Mouse (Mus musculus): ENCODE data around the gene Topors.
"Not testable (repeated sequence)": the region's sequence is repeated elsewhere in the genome, so short reads cannot be mapped to it uniquely, and the experiment has no call there.

Topors gene

DNA sequence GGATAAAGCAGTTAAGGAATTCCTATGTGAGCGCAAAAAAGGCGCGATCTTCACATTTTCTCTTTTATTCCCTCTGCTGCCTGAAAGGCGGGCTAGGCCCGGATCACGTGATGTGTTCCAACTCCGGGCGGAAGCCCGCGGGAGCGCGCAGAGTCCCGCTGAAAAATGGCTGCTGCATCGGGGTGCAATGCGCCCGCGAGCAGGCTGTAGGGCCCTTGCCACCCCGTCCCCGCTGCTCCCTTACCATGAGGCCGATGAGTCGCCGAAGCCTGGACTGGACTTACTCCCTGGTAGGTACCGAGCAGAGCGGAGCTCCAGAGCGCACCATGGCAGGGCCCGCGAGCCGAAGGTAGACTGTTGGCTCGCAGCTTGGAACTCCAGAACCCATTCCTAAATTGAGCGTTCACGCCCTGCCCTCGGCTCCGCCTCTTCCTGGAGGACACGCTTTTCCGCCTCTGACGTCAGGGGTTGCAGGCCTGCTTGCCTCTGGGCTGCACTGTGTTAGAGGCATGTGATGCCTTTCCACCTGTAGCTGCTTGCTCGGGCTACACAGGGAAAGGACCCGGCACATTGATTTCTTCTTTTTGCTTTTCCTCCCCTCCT, at the start of gene Topors, which contains the start of gene Smim27:
Gene Topors, minus strand, starts transcription at position 421 of the 603 bp plus-strand sequence.
Gene Smim27, plus strand, starts transcription at position 150 of the 603 bp plus-strand sequence.
- DNase-seq (ENCODE audit: low spot score), result peak; percentile 95

DNA sequence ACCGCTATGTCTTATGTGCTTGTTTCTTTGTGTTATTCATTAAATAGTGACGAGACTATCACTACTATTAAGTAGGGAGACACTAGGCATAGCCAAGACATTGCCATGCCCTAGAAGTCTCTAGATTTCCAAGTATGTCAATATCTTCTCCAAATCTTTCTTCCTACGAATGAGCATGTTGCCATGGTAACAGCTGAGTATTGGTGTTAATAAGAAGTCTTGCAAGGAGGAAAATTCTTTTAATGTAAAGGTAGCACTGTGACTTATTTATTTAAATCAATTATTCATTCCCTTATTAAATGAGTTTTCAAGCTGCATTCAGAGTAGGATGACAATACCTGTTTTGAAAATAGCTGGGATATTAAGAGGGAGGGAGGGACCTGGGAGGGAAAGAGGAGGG, 47.8 kb upstream of the Topors start:
- no peak for DNase-seq (ENCODE audit: low spot score)

DNA sequence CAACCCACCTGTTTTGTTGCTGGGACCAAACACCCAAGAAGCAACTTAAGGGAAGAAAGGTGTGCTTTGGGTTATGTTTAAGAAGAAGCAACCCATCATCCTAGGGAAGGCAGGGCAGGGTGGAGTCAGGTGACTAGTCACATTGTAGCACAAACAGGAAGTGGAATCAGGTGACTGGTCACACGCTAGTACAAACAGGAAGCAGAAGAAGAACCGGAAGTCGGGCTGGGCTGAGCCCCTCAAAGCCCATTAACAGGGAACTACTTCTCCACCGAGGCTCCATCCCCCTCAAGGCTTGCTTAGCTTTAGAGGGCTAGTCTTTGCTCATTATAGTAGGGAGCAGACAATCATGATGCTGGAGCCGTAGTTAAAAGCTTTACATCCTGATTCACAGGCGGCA, 43.4 kb upstream of the Topors start:
- DNase-seq (ENCODE audit: low spot score), result no peak

DNA sequence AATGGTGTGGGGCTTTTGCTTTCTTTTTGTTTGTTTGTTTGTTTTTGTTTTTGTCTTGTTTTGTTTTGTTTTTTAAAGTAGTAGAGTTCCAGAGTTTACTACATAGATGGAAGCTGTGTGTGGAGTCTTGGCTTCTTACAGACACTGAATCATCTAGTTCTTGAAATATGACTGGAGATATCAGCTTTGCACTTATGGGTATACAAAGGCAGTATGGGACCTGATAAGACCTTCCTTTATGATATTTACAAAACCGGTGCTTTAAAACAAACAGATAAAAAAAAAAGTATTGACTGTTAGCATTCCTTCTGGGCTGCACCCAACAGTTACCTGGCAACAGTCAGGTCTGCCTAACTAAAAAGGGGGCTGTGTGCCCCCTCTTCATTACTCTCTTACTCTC, 42.6 kb upstream of the Topors start:
- DNase-seq (ENCODE audit: low spot score), result no peak

DNA sequence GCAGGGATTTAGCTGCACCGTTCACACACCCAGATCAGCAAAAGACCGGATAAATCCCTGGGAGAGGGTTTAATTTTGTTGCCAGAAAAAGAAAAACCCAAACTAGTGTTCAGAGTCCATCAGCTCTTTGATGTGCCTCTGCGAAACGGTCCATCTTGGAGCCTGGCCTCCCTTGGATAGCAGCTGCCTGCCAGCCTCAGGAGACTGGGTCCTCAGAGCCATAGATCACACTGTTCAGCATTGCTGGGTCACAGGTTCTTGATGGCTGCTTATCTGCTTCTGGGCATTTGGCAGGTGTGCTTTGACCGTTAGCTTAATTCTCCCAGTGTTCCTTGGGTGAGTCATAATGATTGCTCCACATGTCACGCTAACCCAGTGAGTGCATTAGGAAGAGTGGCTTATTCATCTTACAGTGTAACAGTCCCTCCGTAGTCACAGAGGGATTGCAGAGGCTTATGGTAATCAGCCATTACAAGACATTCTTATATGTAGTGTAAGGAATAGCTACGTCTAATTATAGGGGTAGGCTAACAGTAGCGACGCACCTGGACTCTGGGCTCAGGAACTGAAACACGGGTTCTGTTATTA, 41.2 kb upstream of the Topors start:
- no peak for DNase-seq (ENCODE audit: low spot score)

DNA sequence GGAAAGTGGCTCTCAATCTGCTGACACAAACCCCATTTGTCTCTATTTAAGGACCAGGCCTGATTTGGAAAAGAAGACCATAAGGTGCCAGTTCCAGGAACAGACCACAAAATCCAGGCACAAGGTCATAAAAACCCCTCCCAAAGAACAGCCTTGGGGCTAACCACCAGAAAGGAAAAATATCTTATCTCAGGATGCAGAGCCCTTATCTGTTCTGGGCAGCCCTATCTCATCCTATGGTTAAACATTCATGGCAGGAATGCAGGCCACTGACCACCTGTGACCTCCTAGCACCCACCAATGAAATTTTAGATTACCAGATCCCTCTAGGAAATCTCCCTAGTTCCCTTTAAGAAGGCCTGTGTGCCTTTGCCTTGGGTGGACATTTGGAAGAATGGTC, 40.0 kb upstream of the Topors start:
- DNase-seq (ENCODE audit: low spot score), result no peak

DNA sequence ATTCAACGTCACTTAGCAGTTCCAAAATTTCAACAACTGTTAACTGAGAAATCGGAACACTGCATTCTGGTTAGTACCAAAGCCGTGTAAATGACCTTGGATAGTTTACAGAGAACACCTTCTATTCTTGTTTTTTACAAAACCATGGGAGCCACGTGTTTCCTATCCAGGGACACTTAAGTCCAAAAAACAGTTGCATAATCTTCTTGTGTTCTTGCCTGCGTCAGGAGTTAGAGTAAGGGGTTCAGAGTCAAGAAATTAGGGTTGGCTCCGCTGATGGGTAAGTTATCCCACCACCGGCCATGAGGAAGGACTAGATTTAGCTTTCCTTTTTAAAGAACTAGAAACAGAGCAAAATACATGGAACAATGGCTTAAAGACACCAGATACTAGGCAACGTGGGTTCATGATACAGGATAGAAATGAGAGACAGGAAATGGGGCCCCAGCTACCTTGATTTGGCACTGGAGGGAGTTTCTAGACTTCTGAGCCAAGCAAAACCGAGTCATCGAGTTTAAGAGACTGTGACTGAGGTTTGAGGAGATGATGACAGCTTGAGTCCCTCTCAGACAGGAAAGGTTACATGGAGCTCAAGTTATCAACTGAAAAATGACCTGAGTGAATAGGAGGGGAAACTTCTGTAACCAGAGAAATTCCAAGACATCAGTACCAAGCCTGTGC, 32.9 kb upstream of the Topors start:
- no peak for DNase-seq (ENCODE audit: low spot score)

DNA sequence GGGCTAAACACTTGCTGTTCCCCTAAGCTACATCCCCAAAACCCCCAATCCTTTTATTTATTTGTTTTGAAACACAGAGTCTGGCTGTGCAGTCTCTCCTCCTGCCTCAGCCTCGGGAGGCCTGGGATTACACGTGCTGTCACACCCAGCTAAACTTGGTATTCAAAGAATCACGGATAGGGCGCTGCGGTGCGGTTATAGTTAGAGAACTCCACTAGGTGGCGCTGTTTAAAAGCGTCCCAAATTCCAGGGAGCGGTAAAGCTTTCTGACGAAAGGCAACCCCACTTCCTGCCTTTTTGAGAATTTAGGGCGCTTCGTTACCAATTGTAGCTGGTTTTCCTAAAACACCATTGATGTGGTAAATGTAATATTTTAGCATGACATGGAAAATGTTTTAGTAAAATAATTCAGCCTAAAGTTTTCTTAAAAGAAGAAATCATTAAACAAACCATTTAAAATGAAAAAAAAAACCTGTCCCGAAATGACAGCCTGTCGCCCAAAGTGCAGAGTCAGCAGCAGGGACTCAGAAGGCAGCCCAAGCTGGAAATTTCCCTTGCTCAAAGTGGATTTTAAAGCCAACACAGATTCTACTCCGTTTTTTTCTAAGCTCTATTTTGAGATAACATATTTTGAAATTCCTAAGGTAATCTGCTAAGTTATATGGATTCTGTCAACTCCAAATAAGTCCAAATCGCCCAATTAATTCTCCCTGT, 31.6 kb upstream of the Topors start:
- peak; percentile 76 for DNase-seq (ENCODE audit: low spot score)

DNA sequence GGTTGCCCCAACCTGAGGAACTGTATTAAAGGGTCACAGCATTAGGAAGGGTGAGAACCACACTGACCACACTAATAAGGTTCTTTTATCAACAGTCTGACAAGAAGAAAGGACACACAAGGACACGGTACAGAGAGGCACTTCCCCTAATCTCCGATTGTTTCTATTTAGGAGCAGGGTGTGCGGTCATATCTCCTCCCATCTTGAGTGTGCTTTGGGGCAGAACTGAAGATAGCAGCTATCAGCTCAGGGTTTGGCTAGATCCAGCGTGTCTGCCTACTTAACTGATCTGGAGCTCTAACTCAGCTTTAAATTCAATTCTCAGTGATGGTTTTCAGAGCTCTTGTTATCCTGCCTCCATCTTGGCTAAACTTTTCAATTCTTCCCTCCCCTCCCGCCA, 29.5 kb upstream of the Topors start:
- DNase-seq (ENCODE audit: low spot score), result no peak

DNA sequence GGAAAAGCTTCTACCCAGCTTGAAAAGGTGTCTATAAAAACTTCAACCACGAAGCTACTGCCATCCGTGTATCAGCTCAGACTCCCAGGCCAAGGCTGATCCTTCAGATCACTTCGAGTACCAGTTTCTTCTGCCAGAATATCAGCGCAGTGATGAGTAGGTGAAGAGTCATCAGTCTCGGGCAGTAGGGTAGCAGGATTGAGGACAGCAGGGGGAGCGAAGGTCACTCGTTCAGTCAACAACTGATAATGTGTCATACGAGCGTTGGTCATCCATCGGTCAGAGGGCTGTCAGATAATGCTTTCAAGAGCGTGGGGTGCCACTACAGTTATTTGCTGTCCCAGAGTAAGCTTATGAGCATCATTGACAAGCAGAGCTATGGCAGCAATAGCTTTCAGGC, 21.9 kb upstream of the Topors start:
- not testable (repeated sequence) for DNase-seq (ENCODE audit: low spot score)

DNA sequence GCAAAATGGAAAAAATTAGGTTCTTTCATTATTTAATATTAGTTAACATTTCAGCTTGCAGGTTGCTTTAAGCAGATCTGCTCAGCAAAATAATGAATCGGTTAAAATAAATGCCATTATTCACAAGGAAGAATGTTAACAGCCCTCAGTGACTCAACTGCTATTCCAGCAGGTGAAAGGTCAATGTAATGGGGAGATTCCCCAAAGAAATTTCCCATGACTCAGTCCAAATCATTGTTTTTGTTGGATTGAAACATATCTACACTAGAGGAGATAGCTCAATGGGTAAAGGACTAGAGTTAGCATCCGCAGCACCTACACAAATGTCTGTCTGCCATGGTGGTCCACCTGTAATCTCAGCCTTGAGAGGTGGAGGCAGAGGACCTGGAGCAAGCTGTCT, 19.4 kb upstream of the Topors start:
- no peak for DNase-seq (ENCODE audit: low spot score)

DNA sequence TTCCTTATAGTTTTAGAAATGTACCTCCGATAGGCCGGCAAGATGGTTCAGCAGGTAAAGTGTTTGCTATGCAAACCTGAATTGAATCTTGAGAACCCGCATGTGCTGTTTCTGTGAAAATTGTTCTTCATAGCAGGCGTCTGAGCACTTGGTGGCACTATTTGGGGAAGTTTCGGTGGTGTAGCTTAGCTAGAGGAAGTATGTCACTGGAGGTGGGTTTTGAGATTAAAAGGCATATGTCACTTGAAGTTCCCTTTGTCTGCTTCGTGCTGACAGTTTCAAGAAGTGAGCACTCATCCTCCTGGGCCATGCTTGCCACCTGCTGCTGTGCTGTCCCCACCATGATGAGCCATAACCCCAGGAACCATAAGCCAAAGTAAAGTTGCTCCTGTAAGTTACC, 17.8 kb upstream of the Topors start:
- DNase-seq (ENCODE audit: low spot score), result no peak

DNA sequence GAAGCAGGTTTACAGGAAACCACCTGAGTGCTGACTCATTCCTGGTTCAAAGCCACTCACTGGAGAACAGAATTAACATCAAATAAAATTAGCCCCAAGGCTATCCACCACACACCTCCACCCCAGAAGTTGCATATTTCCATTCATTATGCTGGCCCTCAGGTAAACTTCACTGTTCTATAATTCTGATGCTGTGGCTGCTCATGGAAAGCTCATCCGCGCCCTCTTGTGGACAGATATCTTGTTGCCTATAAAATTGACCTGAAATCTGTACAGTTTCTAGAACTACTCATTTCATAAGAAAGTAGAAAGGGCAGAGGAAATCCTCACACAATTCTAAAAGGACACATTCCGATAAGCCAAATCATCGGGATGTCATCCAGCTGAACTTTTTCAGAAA, 15.9 kb upstream of the Topors start:
- DNase-seq (ENCODE audit: low spot score), result peak; percentile 60

DNA sequence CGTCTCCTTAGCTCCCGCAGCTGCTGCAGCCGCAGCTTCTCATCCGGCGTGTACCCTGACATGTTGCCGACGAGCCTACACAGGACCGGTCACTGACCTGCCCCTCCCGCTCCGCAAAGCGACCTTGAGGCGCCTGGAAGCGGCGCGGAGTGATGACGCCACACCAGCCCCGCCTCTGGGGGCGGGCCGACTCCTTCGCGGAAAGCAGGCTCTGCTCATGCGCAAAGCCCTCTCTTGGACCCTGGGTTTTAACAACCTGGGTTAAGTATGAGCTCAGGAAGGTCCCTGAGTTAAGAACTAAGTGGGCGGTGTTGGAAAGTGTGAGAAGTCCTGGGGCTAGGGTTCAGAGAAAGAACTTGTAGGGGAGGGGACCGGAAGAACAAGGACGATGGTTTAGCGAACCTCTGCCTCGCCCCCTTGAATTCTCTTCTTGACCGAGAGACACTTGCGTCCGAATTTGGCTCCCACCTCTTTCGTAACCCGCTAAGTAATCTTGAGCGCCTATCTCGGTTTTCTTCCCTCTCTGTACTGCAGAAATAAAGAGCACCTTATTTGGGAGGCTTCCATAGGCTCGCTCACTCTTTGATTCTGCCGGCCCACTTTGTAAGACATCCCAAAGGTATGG, 9.7 kb upstream of the Topors start, which contains the start of gene Ndufb6:
Gene Ndufb6, minus strand, starts transcription at position 146 of the 625 bp plus-strand sequence.
- DNase-seq (ENCODE audit: low spot score), result peak; percentile 94

DNA sequence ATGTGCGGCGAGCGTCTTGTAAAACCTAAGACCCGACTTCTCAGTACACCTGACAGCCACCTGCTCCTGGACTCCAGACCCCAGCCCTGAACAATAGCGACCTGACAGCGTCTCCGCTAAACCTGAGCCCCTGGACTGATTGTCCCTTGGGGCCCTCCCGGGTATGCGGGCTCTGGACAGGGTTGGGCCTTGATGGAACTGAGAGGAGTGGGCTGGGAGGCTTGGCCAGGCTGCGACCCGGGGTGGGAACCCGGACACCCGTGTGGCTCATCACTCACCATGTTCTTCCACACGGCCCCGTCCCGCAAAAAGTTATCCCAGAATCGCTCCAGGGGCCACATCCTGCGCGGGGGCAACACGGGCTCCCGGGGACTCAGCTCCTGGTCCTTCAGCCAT, 9.2 kb upstream of the Topors start:
- DNase-seq (ENCODE audit: low spot score), result peak; percentile 15

DNA sequence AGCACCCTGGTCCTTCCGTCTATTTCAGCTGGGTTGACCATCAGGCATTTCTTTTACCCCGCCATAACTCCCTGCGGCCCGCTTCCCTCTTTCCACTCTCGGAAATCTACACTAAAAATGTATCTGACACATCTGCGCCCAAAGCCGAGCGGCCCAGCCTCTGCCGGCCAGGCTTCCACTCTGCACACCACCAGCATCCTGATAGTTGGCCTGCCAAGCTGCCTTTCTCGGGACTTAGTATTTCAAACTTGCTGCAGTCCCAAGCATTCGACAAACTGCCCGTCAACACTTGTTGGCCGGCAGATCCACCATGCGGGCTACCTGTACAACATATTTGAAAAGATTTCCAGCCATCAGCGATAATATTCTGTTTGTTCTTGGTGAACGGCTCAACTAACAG, 815 bp downstream of the Topors start:
- DNase-seq (ENCODE audit: low spot score), result peak; percentile 26

DNA sequence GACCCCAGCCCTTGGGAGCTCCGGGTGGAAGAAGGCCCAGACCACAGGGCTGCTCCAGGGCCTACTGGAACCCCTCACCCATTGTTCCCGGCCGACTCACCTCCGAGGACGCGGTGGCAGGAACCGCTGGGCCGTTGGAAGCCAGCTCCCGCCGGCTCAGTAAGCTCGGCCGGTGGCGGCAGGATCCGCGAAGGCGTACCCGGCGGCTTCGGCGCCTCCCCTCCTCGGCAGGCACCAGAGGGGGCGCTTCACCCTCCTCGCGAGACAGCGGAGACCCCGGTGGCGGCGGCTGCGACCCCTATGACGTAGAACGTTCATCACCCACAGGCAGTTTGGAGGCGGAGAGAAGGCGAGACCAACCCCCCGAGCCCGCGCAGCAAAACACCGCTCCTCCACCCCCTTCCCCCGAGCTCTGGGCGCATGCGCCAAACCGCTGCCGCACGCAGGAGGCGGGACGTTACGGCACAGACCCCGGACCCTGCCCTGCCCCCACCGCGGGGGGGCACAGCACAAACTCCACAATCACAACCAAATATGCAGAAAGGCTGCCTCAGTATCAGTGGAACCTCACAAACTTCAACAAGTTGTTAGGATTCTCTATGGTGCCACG, 1.3 kb downstream of the Topors start:
- peak; percentile 83 for DNase-seq (ENCODE audit: low spot score)

DNA sequence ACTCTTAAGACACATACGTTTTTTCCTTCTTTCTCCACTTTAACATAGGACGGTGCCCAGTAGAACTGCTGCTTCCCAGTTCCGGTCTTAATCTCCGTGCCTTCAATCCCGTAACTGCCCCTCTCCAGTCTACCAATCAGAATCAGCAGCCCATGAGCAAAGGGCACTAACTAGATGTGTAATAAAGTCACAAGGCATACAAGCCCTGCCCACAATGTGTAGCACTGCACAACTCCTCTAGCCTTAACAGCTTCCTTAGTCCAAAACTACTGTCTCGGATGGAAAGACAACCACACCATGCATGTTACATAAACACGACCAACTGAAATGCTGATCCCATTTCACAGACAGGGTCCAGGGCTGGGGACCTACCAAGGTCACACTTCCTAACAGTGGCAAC, 2.0 kb downstream of the Topors start:
- no peak for DNase-seq (ENCODE audit: low spot score)

DNA sequence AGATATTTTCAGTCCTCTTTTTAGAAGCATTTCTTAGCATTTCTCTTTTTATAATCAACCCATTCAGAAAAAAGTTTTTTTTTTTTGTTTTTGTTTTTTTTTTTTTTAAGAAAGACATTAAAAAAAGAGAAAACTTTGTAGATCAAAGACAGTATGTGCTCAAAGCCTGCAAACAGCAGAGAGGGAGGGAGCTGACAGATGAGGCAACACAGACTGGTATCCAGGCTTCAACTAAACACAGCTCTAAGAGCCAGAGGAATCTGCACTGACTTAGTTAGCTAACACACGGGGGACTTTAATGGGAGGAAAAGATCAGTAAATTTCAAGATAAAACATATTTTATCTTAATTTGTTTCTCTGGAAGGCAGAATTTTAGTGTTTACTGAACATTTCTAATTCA, 5.3 kb downstream of the Topors start:
- DNase-seq (ENCODE audit: low spot score), result peak; percentile 49

DNA sequence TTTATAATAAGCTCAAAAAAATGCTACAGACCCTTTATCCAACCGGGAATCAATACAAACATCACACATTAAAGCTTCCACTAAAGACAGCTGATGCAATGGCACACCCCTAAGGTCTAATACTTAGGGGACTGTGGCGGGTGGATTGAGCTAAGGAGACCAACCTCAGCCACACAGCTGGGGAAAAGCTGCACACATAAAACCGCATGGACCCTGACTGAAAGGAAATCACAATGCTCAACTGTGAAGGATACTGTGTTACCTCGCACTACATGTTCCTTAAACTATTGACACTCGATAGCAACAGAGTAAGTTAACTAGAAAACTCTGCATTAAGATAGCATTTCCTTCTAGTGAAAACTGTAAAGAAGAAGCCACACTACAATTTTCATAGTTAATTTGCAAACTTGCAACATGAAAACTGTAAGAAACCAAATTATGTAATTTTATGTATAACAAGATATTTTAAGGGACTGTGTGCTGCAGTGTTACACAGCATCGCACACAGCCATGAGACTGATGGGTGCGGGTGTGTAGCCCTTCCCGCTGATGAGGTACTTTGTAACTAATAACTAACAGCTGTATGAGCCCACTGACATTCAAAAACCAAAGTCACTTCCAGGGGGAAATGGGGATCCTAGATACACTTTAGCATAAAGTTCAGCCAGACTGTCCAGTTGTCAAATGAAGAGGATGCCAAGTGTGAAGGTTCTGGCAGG, 15.1 kb downstream of the Topors start:
- DNase-seq (ENCODE audit: low spot score), result no peak

DNA sequence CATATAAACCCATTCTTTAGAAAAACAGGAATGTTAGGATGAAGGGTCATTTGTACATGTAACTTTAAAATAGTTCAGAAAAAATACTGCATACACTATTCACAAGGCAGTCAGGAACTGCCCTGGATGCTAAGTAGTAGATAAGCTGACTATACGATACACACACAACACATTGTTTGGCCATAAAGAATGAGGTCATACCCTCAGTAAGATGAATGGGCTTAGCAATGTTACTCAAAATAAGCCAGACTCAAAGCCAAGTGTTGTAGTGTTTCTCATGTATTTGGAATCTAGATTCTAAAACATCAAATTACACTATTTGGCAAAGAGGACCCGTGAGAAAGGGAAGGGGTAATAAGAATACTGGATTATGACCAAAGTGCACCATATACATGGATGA, 15.9 kb downstream of the Topors start:
- no peak for DNase-seq (ENCODE audit: low spot score)

All from MN1 (cell line).